Mouse (Mus musculus) left cerebral cortex, postnatal 14 days (tissue): ENCODE results near the gene Ninj1. TPM values are rescaled to one million over a fixed set of nuclear protein-coding genes. Genes with fewer than 3 reads are reported as not detected.

Experiments
- total RNA-seq, 2 experiments: library from RNA; stranded (reverse); gene quantifications; 2 replicates each; pipeline ENCODE4 v1.2.3; 2021

The Ninj1 gene
- total RNA-seq, 2 experiments from 2014 or later, result 19.5 to 28.5 TPM

Other genes starting within 250 kb of the Ninj1 start
- gene Fam120a, start 219.5 kb upstream of the Ninj1 start, total RNA-seq, result 100 to 1,000 TPM; 127 to 130 TPM
- gene Wnk2, start 39.5 kb upstream of the Ninj1 start, total RNA-seq, result 100 to 1,000 TPM; 112 to 118 TPM
- gene Card19, start 28.6 kb downstream of the Ninj1 start, total RNA-seq, result 10 to 100 TPM in 1 of 2 experiments, 1 to 10 TPM in 1; 9.9 to 14.1 TPM
- 1 to 10 TPM; 2.5 to 5.0 TPM for gene Susd3, start 61.2 kb downstream of the Ninj1 start, total RNA-seq
- gene Fgd3, start 132.8 kb downstream of the Ninj1 start, total RNA-seq, result 1 to 10 TPM; 6.7 to 7.0 TPM
- 10 to 100 TPM; 43.2 to 44.1 TPM for gene Bicd2, start 154.1 kb downstream of the Ninj1 start, total RNA-seq
- 10 to 100 TPM; 12.8 to 14.2 TPM for gene Ippk, start 233.8 kb downstream of the Ninj1 start, total RNA-seq